Mouse (Mus musculus) testis, postnatal 10 days (tissue): Measurements from ENCODE around the gene Npm3.

Experiments used
- DNase-seq: peaks from one replicate; pipeline ENCODE4 v3.0.0; 2021; ENCODE audit warnings: low spot score

Gene Npm3

GRCm38 (mm10) chr19:45753551-45753950, 4.2 kb upstream of the Npm3 start:
- no peak for DNase-seq

GRCm38 (mm10) chr19:45751881-45752280, 2.5 kb upstream of the Npm3 start:
- no peak for DNase-seq

- DNase-seq, result no peak
Observed at GRCm38 (mm10) chr19:45748691-45749242, 624 bp downstream of the Npm3 start.

GRCm38 (mm10) chr19:45748206-45748605, 1.2 kb downstream of the Npm3 start:
- DNase-seq, result no peak

- peak; percentile 92 for DNase-seq
Observed at GRCm38 (mm10) chr19:45747028-45747867, 2.1 kb downstream of the Npm3 start.

GRCm38 (mm10) chr19:45746153-45747020, 3.0 kb downstream of the Npm3 start:
- peak; percentile 87 for DNase-seq

GRCm38 (mm10) chr19:45745344-45746152, 3.8 kb downstream of the Npm3 start:
- no peak for DNase-seq

- no peak for DNase-seq
Observed at GRCm38 (mm10) chr19:45743619-45744018, 5.8 kb downstream of the Npm3 start.

- DNase-seq, result no peak
Observed at GRCm38 (mm10) chr19:45742984-45743575, 6.3 kb downstream of the Npm3 start.

- peak; percentile 51 for DNase-seq
Observed at GRCm38 (mm10) chr19:45742218-45742983, 7.0 kb downstream of the Npm3 start, which contains the start of gene Fgf8. TSS of gene Fgf8 (minus strand) at chr19:45742915.

GRCm38 (mm10) chr19:45741431-45742217, 7.8 kb downstream of the Npm3 start:
- DNase-seq, result peak; percentile 55

- DNase-seq, result no peak
Observed at GRCm38 (mm10) chr19:45740817-45741216, 8.6 kb downstream of the Npm3 start.

GRCm38 (mm10) chr19:45740233-45740632, 9.2 kb downstream of the Npm3 start:
- no peak for DNase-seq

- no peak for DNase-seq
Observed at GRCm38 (mm10) chr19:45738521-45738920, 10.9 kb downstream of the Npm3 start.

GRCm38 (mm10) chr19:45737846-45738484, 11.4 kb downstream of the Npm3 start:
- no peak for DNase-seq

GRCm38 (mm10) chr19:45737208-45737845, 12.1 kb downstream of the Npm3 start:
- DNase-seq, result no peak

- DNase-seq, result peak; percentile 69
Observed at GRCm38 (mm10) chr19:45736855-45737207, 12.6 kb downstream of the Npm3 start.

- DNase-seq, result no peak
Observed at GRCm38 (mm10) chr19:45736241-45736640, 13.2 kb downstream of the Npm3 start.

GRCm38 (mm10) chr19:45734762-45735161, 14.6 kb downstream of the Npm3 start:
- DNase-seq, result no peak
